Mouse (Mus musculus): ENCODE results near the gene Gsg1l. TPM values are rescaled to one million over a fixed set of nuclear protein-coding genes. Genes with fewer than 3 reads are reported as not detected.

Gsg1l gene
- total and polyA plus RNA-seq, 3 experiments: 0.11 TPM; not detected in 2

DNA sequence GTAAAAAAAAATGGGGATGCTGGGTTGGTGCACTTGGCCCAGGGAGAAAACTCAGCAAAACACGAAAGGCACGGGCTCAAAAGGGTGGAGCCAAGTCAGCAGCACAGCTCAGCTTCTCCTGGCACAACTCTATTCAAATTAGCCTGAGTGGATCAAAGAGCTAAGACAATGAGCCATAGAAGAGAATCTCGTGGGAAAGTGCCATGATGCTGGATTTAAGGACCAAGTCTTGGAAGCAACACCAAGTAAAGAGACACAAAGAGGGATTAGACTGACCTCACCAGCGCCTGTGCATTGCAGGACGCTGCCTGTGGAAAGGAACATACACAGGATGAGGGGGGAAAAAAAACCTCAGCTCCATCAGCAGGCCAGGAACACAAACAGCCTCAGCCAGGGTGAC, 76.9 kb downstream of the Gsg1l start:
- peaks cover 51% of the 10 kb centered on the region for H3K27me3 ChIP-seq (ENCODE audit: insufficient read depth, low read length)
- no peak for TF ChIP-seq CTCF (IDR thresholded peaks at IDR 0.05; ENCODE audit: low read depth, low read length)
- no peak for TF ChIP-seq POLR2AphosphoS5 (IDR thresholded peaks at IDR 0.05; ENCODE audit: insufficient replicate concordance, low read depth, low read length)
- no peak for TF ChIP-seq TAL1 (conservative IDR thresholded peaks at IDR 0.05; ENCODE audit: low read depth, low read length)
- TF ChIP-seq GATA2 (IDR thresholded peaks at IDR 0.05; ENCODE audit: borderline replicate concordance, low read depth, low read length): no peak
- TF ChIP-seq GATA1 (IDR thresholded peaks at IDR 0.05; ENCODE audit: borderline replicate concordance, low read length): no peak
- ATAC-seq (ENCODE audit: extremely low read depth, insufficient number of reproducible peaks, low FRiP score, poor library complexity, severe bottlenecking): no peak

DNA sequence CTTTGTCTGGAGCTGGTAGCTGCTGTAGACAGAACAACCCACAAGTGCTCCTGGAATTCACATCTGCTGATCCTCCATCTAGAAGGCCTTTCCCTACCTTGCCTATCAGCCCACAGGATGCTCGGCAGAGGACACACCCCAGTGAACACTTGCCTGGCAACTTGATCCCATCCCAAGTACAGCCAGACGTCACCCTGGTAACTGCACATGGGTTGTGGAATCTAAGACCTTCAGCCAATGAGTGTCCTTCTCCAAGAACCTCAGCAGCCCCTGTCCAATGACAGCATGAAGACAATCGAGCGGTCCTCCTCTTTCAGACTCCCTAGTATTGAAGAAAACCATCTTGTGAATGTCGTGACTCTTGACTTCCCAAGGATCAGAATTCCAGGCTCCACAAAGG, 80.5 kb downstream of the Gsg1l start:
- DNase-seq (ENCODE audit: low spot score) (no peak), ATAC-seq (ENCODE audit: extremely low read depth, insufficient number of reproducible peaks, low FRiP score, poor library complexity, severe bottlenecking) (no peak)
- Histone ChIP-seq H3K9me3 (replicated peaks) (no peaks in the 10 kb centered on the region), H3K27me3 (ENCODE audit: insufficient read depth, low read length) (peaks cover 42% of the 10 kb centered on the region), H3K4me3 (ENCODE audit: low read depth, low read length) (no peak overlapping the region), H3K36me3 (replicated peaks) (no peaks in the 10 kb centered on the region), H3K4me1 (ENCODE audit: insufficient read depth, low read depth, low read length) (no peaks in the 10 kb centered on the region)
- TF ChIP-seq CTCF (IDR thresholded peaks at IDR 0.05; ENCODE audit: low read depth, low read length): no peak
- no peak for TF ChIP-seq GATA1 (IDR thresholded peaks at IDR 0.05; ENCODE audit: borderline replicate concordance, low read length)
- no peak for TF ChIP-seq POLR2AphosphoS5 (IDR thresholded peaks at IDR 0.05; ENCODE audit: insufficient replicate concordance, low read depth, low read length)
- TF ChIP-seq TAL1 (conservative IDR thresholded peaks at IDR 0.05; ENCODE audit: low read depth, low read length): no peak
- TF ChIP-seq GATA2 (IDR thresholded peaks at IDR 0.05; ENCODE audit: borderline replicate concordance, low read depth, low read length): no peak

More for the DNA sequence above, 76.9 kb downstream of the Gsg1l start:
- Histone ChIP-seq H3K36me3 (replicated peaks) (no peaks in the 10 kb centered on the region), H3K9me3 (replicated peaks) (no peaks in the 10 kb centered on the region), H3K4me3 (ENCODE audit: low read depth, low read length) (no peak overlapping the region), H3K4me1 (ENCODE audit: insufficient read depth, low read depth, low read length) (peaks cover 4% of the 10 kb centered on the region; the same call in 1 of the 2 replicates)
- no peak for DNase-seq (ENCODE audit: low spot score)

DNA sequence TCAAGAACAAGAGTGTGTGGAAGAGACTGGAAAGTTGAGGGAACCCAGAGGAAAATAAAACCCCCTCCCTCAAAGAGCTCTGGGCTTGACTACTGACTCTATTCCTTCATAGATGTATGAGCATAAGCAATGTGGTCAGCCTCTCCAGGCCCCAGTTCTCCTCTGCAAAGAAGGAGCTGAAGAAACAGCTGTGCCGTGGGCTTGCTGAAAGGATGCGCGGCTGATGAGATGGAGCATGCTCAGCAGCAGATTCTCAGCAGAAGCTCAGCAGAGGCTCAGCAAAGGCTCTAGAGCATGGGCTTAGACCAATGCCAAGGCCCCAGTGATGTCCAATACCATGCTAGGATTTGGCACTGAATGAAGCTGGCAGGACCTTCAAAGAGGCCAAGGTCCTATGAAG, 82.3 kb downstream of the Gsg1l start:
- peaks cover 44% of the 10 kb centered on the region for H3K27me3 ChIP-seq (ENCODE audit: insufficient read depth, low read length)

DNA sequence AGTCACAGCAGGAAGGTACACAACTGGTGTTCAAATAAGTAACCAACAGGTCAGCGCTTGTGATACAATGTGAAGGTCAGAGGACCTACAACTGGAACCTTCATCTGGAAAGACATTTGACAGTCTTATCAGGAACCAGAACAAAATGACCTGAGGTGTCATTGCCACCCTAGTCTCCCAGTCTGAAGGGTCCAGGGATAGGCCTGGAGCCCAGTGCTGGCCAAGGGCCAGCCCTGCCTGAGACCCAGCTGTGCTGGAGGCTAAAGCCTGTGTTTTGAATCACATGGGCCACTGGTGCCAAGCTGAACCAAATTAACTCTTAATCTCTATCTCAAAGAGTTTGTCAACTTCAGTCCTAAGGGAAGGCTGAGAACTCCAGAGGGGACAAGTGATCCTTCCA, 86.1 kb downstream of the Gsg1l start:
- DNase-seq (ENCODE audit: low spot score) (no peak), ATAC-seq (ENCODE audit: extremely low read depth, insufficient number of reproducible peaks, low FRiP score, poor library complexity, severe bottlenecking) (no peak)
- Histone ChIP-seq H3K9me3 (replicated peaks) (no peaks in the 10 kb centered on the region), H3K36me3 (replicated peaks) (no peaks in the 10 kb centered on the region), H3K27me3 (ENCODE audit: insufficient read depth, low read length) (peaks cover 43% of the 10 kb centered on the region), H3K4me3 (ENCODE audit: low read depth, low read length) (no peak overlapping the region), H3K4me1 (ENCODE audit: insufficient read depth, low read depth, low read length) (no peaks in the 10 kb centered on the region)
- TF ChIP-seq CTCF (IDR thresholded peaks at IDR 0.05; ENCODE audit: low read depth, low read length): no peak
- TF ChIP-seq TAL1 (conservative IDR thresholded peaks at IDR 0.05; ENCODE audit: low read depth, low read length): no peak
- TF ChIP-seq GATA2 (IDR thresholded peaks at IDR 0.05; ENCODE audit: borderline replicate concordance, low read depth, low read length): no peak
- no peak for TF ChIP-seq GATA1 (IDR thresholded peaks at IDR 0.05; ENCODE audit: borderline replicate concordance, low read length)
- TF ChIP-seq POLR2AphosphoS5 (IDR thresholded peaks at IDR 0.05; ENCODE audit: insufficient replicate concordance, low read depth, low read length): no peak

More for the DNA sequence above, 82.3 kb downstream of the Gsg1l start:
- TF ChIP-seq GATA1 (IDR thresholded peaks at IDR 0.05; ENCODE audit: borderline replicate concordance, low read length) (no peak), GATA2 (IDR thresholded peaks at IDR 0.05; ENCODE audit: borderline replicate concordance, low read depth, low read length) (no peak), POLR2AphosphoS5 (IDR thresholded peaks at IDR 0.05; ENCODE audit: insufficient replicate concordance, low read depth, low read length) (no peak), CTCF (IDR thresholded peaks at IDR 0.05; ENCODE audit: low read depth, low read length) (no peak), TAL1 (conservative IDR thresholded peaks at IDR 0.05; ENCODE audit: low read depth, low read length) (no peak)
- ATAC-seq (ENCODE audit: extremely low read depth, insufficient number of reproducible peaks, low FRiP score, poor library complexity, severe bottlenecking): no peak
- Histone ChIP-seq H3K36me3 (replicated peaks) (no peaks in the 10 kb centered on the region), H3K4me1 (ENCODE audit: insufficient read depth, low read depth, low read length) (no peaks in the 10 kb centered on the region), H3K9me3 (replicated peaks) (no peaks in the 10 kb centered on the region), H3K4me3 (ENCODE audit: low read depth, low read length) (no peak overlapping the region)
- DNase-seq (ENCODE audit: low spot score): no peak

GRCm38 (mm10) chr7:125992356-125992891, 89.8 kb downstream of the Gsg1l start:
- peaks cover 41% of the 10 kb centered on the region for H3K27me3 ChIP-seq (ENCODE audit: insufficient read depth, low read length)

DNA sequence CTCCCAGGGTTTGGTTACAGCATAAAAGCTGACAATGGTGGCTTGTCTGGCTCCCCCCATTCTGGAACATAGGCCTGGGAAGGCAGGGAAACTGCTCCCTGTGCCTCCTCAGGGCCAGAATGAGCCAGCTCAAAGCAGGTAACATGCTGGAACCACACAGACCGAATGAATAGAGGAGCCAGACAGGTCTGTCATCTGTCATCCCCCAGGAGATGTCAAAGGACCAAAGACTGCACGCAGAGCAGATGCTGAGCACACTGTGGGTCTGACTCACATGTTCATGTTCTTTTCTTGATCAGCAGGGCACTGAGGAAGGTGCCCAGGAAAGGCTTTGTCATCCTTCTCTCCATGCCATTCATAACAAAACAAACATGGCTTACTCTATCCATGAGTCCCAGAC, 90.4 kb downstream of the Gsg1l start:
- H3K4me1 ChIP-seq (ENCODE audit: insufficient read depth, low read depth, low read length): no peaks in the 10 kb centered on the region
- peaks cover 44% of the 10 kb centered on the region for H3K27me3 ChIP-seq (ENCODE audit: insufficient read depth, low read length)
- H3K4me3 ChIP-seq (ENCODE audit: low read depth, low read length): no peak overlapping the region
- no peaks in the 10 kb centered on the region for H3K9me3 ChIP-seq (replicated peaks)
- no peaks in the 10 kb centered on the region for H3K36me3 ChIP-seq (replicated peaks)
- no peak for ATAC-seq (ENCODE audit: extremely low read depth, insufficient number of reproducible peaks, low FRiP score, poor library complexity, severe bottlenecking)
- DNase-seq (ENCODE audit: low spot score): no peak
- TF ChIP-seq TAL1 (conservative IDR thresholded peaks at IDR 0.05; ENCODE audit: low read depth, low read length) (no peak), POLR2AphosphoS5 (IDR thresholded peaks at IDR 0.05; ENCODE audit: insufficient replicate concordance, low read depth, low read length) (no peak)

More at GRCm38 (mm10) chr7:125992356-125992891, 89.8 kb downstream of the Gsg1l start:
- no peaks in the 10 kb centered on the region for H3K9me3 ChIP-seq (replicated peaks)
- DNase-seq (ENCODE audit: low spot score) (no peak), ATAC-seq (ENCODE audit: extremely low read depth, insufficient number of reproducible peaks, low FRiP score, poor library complexity, severe bottlenecking) (no peak)
- H3K4me3 ChIP-seq (ENCODE audit: low read depth, low read length): no peak overlapping the region
- no peak for TF ChIP-seq CTCF (IDR thresholded peaks at IDR 0.05; ENCODE audit: low read depth, low read length)
- no peak for TF ChIP-seq GATA1 (IDR thresholded peaks at IDR 0.05; ENCODE audit: borderline replicate concordance, low read length)
- no peak for TF ChIP-seq TAL1 (conservative IDR thresholded peaks at IDR 0.05; ENCODE audit: low read depth, low read length)
- TF ChIP-seq GATA2 (IDR thresholded peaks at IDR 0.05; ENCODE audit: borderline replicate concordance, low read depth, low read length): no peak
- TF ChIP-seq POLR2AphosphoS5 (IDR thresholded peaks at IDR 0.05; ENCODE audit: insufficient replicate concordance, low read depth, low read length): no peak
- no peaks in the 10 kb centered on the region for H3K4me1 ChIP-seq (ENCODE audit: insufficient read depth, low read depth, low read length)
- H3K36me3 ChIP-seq (replicated peaks): no peaks in the 10 kb centered on the region
